Comparison of ENCODE assay signal across 20 mouse cellular contexts in genomic region chr17:50196005-50196672, GRCm38 (mm10). TPM values are rescaled to one million over a fixed set of nuclear protein-coding genes. Genes with fewer than 3 reads are reported as not detected.
DNase-seq lines count a peak whose midpoint lies in the region; ATAC-seq and TF ChIP-seq lines count a peak whose summit lies in the region.
"Had no signal": no experiment of that assay in that cellular context is flagged by ENCODE, and none has a peak within 500 bp of the region (broad histone marks: within the 10 kb centered on the region; RNA-seq: fewer than 3 reads in every experiment).

No protein-coding gene starts in this region.

- no peak overlapping the region for H3K4me2 ChIP-seq in lung, embryonic 14.5 days
- H3K4me2 ChIP-seq in limb, embryonic 13.5 days (replicated peaks): no peak overlapping the region
- H3K4me2 ChIP-seq: hindbrain, embryonic 14.5 days; kidney, embryonic 15.5 days; liver, embryonic 15.5 days; neural tube, embryonic 12.5 days had no signal

- no peak overlapping the region for H3K4me3 ChIP-seq in lung, embryonic 14.5 days (ENCODE audit: low read depth, low read length)
- H3K4me3 ChIP-seq in limb, embryonic 13.5 days: no peak overlapping the region
- H3K4me3 ChIP-seq: erythroblast, embryonic 14.5 days; kidney, embryonic 15.5 days; left cerebral cortex, adult 2 months; liver, embryonic 15.5 days; neural tube, embryonic 12.5 days had no signal

- peaks cover 4% of the 10 kb centered on the region; the same call in 1 of the 2 replicates for H3K27me3 ChIP-seq in lung, embryonic 14.5 days (ENCODE audit: insufficient read depth, low read length)
- H3K27me3 ChIP-seq in limb, embryonic 13.5 days: peaks cover 21% of the 10 kb centered on the region

- peak; percentile 23 for DNase-seq in embryo, embryonic 10 days (ENCODE audit: low spot score)
- DNase-seq in embryo, embryonic 9.5 days (ENCODE audit: extremely low spot score): no peak
- DNase-seq in lung, embryonic 14.5 days: peak; percentile 63
- no peak for DNase-seq in lung, postnatal 14 days
- DNase-seq in R1 (ENCODE audit: low read depth, low spot score): peak; percentile 26
- no peak for DNase-seq in spleen, postnatal 14 days (ENCODE audit: low spot score in 2 of 2)
- no peak for DNase-seq in frontal cortex, postnatal 36 days (ENCODE audit: low spot score in 2 of 2)
- DNase-seq: cerebellum, adult 8-10 months; gastrocnemius, postnatal 10 days; thymus, postnatal 36 days had no signal

- no peaks in the 10 kb centered on the region for H3K4me1 ChIP-seq in lung, embryonic 14.5 days (ENCODE audit: insufficient read depth)
- H3K4me1 ChIP-seq in limb, embryonic 13.5 days: 0 out of 2 replicates have a peak, but pooled peaks cover 2% of the 10 kb centered on the region
- H3K4me1 ChIP-seq: liver, embryonic 15.5 days had no signal

- peak; percentile 62 for ATAC-seq in lung, embryonic 14.5 days (ENCODE audit: insufficient read depth)
- ATAC-seq in limb, embryonic 13.5 days (ENCODE audit: low FRiP score, low read depth): peak; percentile 38; the same call in 1 of the 2 replicates
- ATAC-seq: activated CD4-positive, CD25-positive, alpha-beta regulatory T cell, adult 4 months; forebrain, embryonic 16.5 days; intestine, embryonic 16.5 days had no signal

- TF ChIP-seq CTCF in lung, embryonic 14.5 days (IDR thresholded peaks at IDR 0.05; ENCODE audit: low read depth): no peak

- no peak overlapping the region for H3K27ac ChIP-seq in lung, embryonic 14.5 days (ENCODE audit: low read depth)
- no peak overlapping the region for H3K27ac ChIP-seq in limb, embryonic 13.5 days
- H3K27ac ChIP-seq: hindbrain, embryonic 14.5 days; kidney, embryonic 15.5 days; left cerebral cortex, adult 2 months; liver, embryonic 15.5 days; neural tube, embryonic 12.5 days had no signal

- H3K9ac ChIP-seq in lung, embryonic 14.5 days: no peak overlapping the region
- no peak overlapping the region for H3K9ac ChIP-seq in limb, embryonic 13.5 days
- H3K9ac ChIP-seq: hindbrain, embryonic 14.5 days; kidney, embryonic 15.5 days; liver, embryonic 15.5 days; neural tube, embryonic 12.5 days had no signal

- no peaks in the 10 kb centered on the region for H3K9me3 ChIP-seq in lung, embryonic 14.5 days (ENCODE audit: low read depth, low read length)
- H3K9me3 ChIP-seq in limb, embryonic 13.5 days: no peaks in the 10 kb centered on the region
- H3K9me3 ChIP-seq: kidney, embryonic 15.5 days; liver, embryonic 15.5 days; neural tube, embryonic 12.5 days had no signal

- H3K36me3 ChIP-seq in lung, embryonic 14.5 days (ENCODE audit: insufficient read depth): no peaks in the 10 kb centered on the region
- no peaks in the 10 kb centered on the region for H3K36me3 ChIP-seq in limb, embryonic 13.5 days
- H3K36me3 ChIP-seq: kidney, embryonic 15.5 days; liver, embryonic 15.5 days; neural tube, embryonic 12.5 days had no signal

- WGBS in lung, embryonic 14.5 days: 15% methylated on average over 10 of the region's 10 CpGs
- WGBS in limb, embryonic 13.5 days: 24% methylated on average over 10 of the region's 10 CpGs

RNA-seq across cellular contexts. Expression of gene Rftn1, which starts 5.7 kb away (rescaled TPM):
- polyA plus RNA-seq in lung, embryonic 14.5 days (2014; fragmentation: Nextera tagmentation; extraction: Ambion mirVana): 17.4 and 19.0 TPM in 2 replicates
- 17.2 TPM in 2 replicates for polyA plus RNA-seq in limb, embryonic 13.5 days (2015; fragmentation: Nextera tagmentation; extraction: Ambion mirVana)

Comparison
In these comparisons a context has a peak if more than half of its experiments do, and no peak if none do; other contexts are left out.
1. DNase-seq: peak in embryo, embryonic 10 days (single experiment), lung, embryonic 14.5 days (single experiment) and R1 (single experiment); none in embryo, embryonic 9.5 days (single experiment), lung, postnatal 14 days (single experiment), spleen, postnatal 14 days (0 of 2) and frontal cortex, postnatal 36 days (0 of 2).